Mouse (Mus musculus) layer of hippocampus, adult 6 months (tissue): ENCODE measurements around the gene Prr9. TPM values are rescaled to one million over a fixed set of nuclear protein-coding genes. Genes with fewer than 3 reads are reported as not detected.

ENCODE experiments used
- long read RNA-seq, 2 experiments: library from polyadenylated mRNA; unstranded; transcript quantifications; one replicate each; pipeline ENCODE4 v2.0.0; 2019 to 2020
- polyA plus RNA-seq: library from polyadenylated mRNA; unstranded; fragments of <200 nt; fragmentation: Nextera tagmentation; gene quantifications from 2 replicates; pipeline ENCODE4 v1.2.3, GENCODE M21; 2021

Gene Prr9
- polyA plus RNA-seq: not detected in 2 replicates
- long read RNA-seq, experiment 1: 0 reads
- long read RNA-seq, experiment 2: 0 reads

DNA sequence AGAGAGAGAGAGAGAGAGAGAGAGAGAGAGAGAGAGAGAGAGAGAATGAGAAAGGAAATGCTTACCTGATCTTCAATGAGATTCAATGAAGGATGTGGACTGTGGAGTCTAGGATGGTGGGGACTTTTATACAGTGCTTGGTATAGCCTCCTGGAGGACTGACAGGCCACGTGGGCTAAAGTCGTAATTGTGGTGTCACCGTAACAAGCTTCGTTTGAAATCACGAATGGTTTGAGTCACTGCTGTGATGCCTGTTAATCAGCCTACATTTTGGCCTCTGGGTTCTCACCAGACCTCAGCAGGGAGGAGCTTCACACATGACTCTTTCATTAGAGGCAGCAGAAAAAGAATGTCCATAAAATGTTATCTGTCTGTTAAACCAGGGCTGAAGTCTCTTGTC is at the start of gene Prr9:
TSS of gene Prr9 (minus strand) at position 101 of the 400 bp plus-strand sequence.

DNA sequence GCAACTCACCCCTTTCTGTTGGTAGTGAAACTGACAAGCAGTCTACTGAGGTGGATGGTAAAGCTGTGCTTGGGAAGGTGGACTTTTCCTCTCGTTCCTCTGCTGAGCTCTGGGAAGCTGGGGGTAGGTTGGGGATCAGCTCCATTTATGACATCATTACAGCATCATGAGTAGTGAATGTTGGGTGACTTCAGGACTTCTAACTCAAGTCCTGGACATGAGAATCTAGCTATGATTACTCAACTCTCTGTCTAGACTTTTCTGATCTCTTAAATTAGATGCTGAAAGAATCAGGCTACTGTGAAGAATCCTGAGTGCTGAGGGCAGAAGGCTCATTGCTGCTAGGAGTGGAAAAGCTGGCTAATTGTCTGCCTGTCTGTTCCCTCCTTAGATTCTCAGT is 18.9 kb upstream of the Prr9 start, which contains the start of gene Lelp1:
TSS of gene Lelp1 (minus strand) at position 101 of the 400 bp plus-strand sequence.

DNA sequence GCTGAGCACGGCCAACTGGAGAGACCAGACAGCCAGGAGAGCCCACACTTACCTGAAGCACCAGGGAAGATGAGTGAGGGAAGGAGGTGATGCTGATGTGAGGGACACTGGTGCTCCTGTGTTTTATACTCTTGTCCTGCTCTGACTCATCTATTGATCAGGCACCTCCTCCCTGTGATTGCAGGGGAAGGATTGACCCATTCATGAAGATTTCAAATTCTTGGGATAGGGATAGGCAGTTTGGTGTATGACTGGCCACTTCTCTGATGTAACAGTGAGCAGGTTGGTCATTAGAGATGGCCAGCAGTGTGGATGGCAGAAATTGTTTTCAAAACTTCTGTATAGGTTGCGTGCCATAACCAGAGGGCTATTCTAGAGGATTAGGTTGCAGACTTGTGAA is 40.7 kb downstream of the Prr9 start, which contains the start of gene Lor:
TSS of gene Lor (minus strand) at position 101 of the 400 bp plus-strand sequence.

Other genes starting within 250 kb of the Prr9 start
- not detected in 2 replicates for gene Pglyrp3, start 109.4 kb downstream of the Prr9 start, polyA plus RNA-seq
- 10.4 and 15.5 TPM in 2 replicates for gene Lor, start 40.8 kb downstream of the Prr9 start, polyA plus RNA-seq
- not detected in 2 replicates for gene Lelp1, start 18.8 kb upstream of the Prr9 start, polyA plus RNA-seq
- gene Sprr2a1, start 91.9 kb upstream of the Prr9 start, polyA plus RNA-seq: not detected in 2 replicates
- 0.21 TPM in 2 replicates for gene Sprr2a2, start 92.0 kb upstream of the Prr9 start, polyA plus RNA-seq
- not detected in 2 replicates for gene Sprr2a3, start 161.5 kb upstream of the Prr9 start, polyA plus RNA-seq
- not detected in 2 replicates for gene Sprr2b, start 192.7 kb upstream of the Prr9 start, polyA plus RNA-seq
- gene Sprr2d, start 215.2 kb upstream of the Prr9 start, polyA plus RNA-seq: not detected in 2 replicates
- not detected in 2 replicates for gene Sprr2e, start 228.2 kb upstream of the Prr9 start, polyA plus RNA-seq
- gene Sprr2f, start 241.2 kb upstream of the Prr9 start, polyA plus RNA-seq: not detected in 2 replicates